Mouse (Mus musculus): Measurements from ENCODE around the gene Pex14. TPM values are rescaled to one million over a fixed set of nuclear protein-coding genes. Genes with fewer than 3 reads are reported as not detected.

Pex14 gene
- polyA plus RNA-seq, 1 experiment from 2014 or later = 46.8 TPM

DNA sequence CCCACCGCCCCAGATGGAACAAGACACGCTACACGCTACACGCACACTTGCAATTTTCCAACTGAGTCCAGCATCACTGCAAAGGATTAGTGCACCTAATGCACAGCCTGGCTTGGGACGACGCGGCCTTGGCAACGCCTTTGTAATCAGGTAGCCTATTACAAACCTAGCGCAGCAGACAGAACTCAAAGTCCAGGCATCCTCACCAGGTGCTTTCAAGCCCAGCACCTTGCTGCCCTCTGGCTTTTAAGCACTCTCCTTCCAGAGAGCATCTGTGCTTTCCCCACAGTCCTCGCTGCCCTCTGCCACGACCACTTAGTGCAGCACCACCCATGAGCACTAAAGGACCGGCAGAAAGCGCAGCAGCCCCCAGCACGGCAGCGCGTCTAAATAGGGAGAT is 42.7 kb downstream of the Pex14 start:
- H3K4me3 ChIP-seq (ENCODE audit: low read depth, low read length) = no peak overlapping the region
- peaks cover 15% of the 10 kb centered on the region for H3K4me1 ChIP-seq (replicated peaks; ENCODE audit: control insufficient read depth, insufficient read depth, low read length)
- ATAC-seq (replicated peaks; ENCODE audit: low FRiP score) (0 out of 2 replicates have a peak, but pooled peaks have one; percentile 26), DNase-seq (ENCODE audit: low spot score) (no peak)
- H3K9ac ChIP-seq (ENCODE audit: low read depth, low read length) = no peak overlapping the region
- H3K27ac ChIP-seq (ENCODE audit: low read depth, low read length) = no peak overlapping the region
- H3K27me3 ChIP-seq (replicated peaks; ENCODE audit: control insufficient read depth, insufficient read depth, low read length) = no peaks in the 10 kb centered on the region
- H3K4me2 ChIP-seq = no peak overlapping the region
- 80% methylated on average over 16 of the region's 16 CpGs for WGBS
- no peaks in the 10 kb centered on the region for H3K9me3 ChIP-seq (ENCODE audit: control insufficient read depth, low read length)
- H3K36me3 ChIP-seq (ENCODE audit: control insufficient read depth, insufficient read depth, low read length) = no peaks in the 10 kb centered on the region

- H3K4me3 ChIP-seq (ENCODE audit: low read depth, low read length) = no peak overlapping the region
- no peak overlapping the region for H3K9ac ChIP-seq (ENCODE audit: low read depth, low read length)
- no peak overlapping the region for H3K27ac ChIP-seq (ENCODE audit: low read depth, low read length)
- 65% methylated on average over 6 of the region's 6 CpGs for WGBS
- no peaks in the 10 kb centered on the region for H3K27me3 ChIP-seq (replicated peaks; ENCODE audit: control insufficient read depth, insufficient read depth, low read length)
- no peak for DNase-seq (ENCODE audit: low spot score)
- no peak overlapping the region for H3K4me2 ChIP-seq
- peaks cover 11% of the 10 kb centered on the region for H3K4me1 ChIP-seq (replicated peaks; ENCODE audit: control insufficient read depth, insufficient read depth, low read length)
- no peaks in the 10 kb centered on the region for H3K9me3 ChIP-seq (ENCODE audit: control insufficient read depth, low read length)
- H3K36me3 ChIP-seq (ENCODE audit: control insufficient read depth, insufficient read depth, low read length) = no peaks in the 10 kb centered on the region
- ATAC-seq (replicated peaks; ENCODE audit: low FRiP score) = no peak
Observed at GRCm38 (mm10) chr4:149055847-149056246, 43.8 kb downstream of the Pex14 start.

DNA sequence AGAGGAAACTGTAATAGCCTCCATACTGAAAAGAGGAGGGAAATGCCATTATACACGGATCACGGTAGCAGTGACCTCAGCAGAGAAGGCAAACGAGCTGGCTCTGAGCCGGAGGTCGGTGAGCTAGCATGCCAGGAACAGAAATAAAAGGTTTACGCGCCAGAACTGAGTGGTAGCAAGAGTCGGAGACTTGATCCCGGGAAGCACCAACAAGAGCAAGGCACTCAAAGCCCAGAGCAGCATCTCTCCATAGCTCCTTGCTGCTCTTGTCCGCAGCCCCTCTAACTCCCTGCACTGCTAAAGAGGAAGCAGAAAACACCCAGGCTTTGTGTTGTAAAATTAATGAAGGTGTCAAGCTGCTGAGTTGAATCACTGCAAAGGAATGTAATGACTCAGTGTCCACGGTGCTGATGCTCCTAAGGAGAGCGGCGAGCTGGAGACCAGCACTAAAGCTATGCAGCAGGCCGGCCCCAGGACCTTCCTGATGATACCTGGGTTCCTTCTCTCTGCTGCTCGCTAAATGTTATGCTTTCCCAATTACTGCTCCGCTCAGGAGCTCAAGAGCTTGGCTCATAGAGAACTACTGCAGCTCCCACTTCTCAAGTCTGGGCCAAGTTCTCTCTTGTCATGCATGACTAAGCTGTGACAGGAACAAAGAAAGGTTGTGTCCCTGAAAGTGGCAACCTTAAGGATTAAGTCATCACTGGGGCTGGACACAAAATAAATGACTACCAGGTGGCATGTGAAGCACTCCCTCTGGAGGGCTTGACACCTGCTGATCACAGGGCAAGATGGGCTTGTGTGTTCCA is 50.1 kb downstream of the Pex14 start:
- Histone ChIP-seq H3K36me3 (ENCODE audit: control insufficient read depth, insufficient read depth, low read length) (no peaks in the 10 kb centered on the region), H3K27me3 (replicated peaks; ENCODE audit: control insufficient read depth, insufficient read depth, low read length) (no peaks in the 10 kb centered on the region), H3K4me1 (replicated peaks; ENCODE audit: control insufficient read depth, insufficient read depth, low read length) (peaks cover 30% of the 10 kb centered on the region), H3K9ac (ENCODE audit: low read depth, low read length) (no peak overlapping the region), H3K4me3 (ENCODE audit: low read depth, low read length) (no peak overlapping the region), H3K27ac (ENCODE audit: low read depth, low read length) (no peak overlapping the region), H3K4me2 (peak overlapping the region; percentile 30), H3K9me3 (ENCODE audit: control insufficient read depth, low read length) (no peaks in the 10 kb centered on the region)
- WGBS = 37% methylated on average over 16 of the region's 16 CpGs
- DNase-seq (ENCODE audit: low spot score) (no peak), ATAC-seq (replicated peaks; ENCODE audit: low FRiP score) (no peak)

DNA sequence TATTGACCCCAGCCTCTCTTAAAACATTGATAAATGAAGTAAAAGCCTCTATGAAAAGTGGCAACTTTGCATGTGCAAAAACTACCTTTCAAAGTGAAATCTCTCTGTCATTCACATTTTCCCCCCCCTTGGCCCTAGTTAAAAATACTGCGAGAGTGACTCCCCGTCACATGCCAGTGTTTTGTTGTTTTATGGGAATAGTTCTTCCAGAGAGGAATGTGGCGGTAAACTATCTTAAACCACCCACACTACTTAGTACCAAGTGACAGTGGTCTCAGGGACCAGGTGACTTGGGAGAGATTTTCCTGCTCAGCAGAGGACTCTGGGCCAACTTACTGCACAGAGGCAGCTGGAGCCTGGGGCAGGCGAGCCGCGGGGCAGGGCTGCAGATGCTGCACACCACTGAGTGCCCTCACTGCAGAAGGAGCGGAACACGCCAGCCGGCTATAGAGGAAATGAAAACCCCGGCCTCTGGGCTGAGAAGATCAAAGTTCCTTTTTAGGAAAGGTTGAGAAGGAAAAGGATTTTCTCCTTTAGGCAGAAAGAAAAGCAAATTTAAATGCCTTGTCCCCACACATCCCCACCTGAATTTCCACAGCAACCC is 50.9 kb downstream of the Pex14 start:
- H3K4me1 ChIP-seq (replicated peaks; ENCODE audit: control insufficient read depth, insufficient read depth, low read length) = peaks cover 30% of the 10 kb centered on the region
- no peak for DNase-seq (ENCODE audit: low spot score)
- H3K27ac ChIP-seq (ENCODE audit: low read depth, low read length) = no peak overlapping the region

DNA sequence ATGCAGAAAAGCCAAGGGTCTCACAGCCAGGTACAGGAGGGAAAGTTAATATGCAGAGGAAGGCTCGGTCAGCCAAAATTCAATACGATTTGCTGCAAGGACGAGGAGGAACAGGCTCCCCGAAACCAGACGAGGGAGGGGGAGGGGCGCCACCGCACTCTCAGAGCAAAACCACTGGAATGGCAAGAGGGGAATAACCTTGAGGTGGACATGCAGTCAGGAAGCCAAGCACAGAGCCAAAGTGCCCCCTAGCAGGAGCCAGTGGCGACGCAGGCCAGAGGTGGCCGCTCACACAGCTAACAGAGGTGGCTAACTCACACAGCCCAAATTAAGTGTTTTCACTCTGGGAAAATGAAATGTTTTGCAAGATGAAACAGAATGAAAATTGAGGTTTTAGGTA is 52.3 kb downstream of the Pex14 start:
- WGBS = 16% methylated on average over 10 of the region's 10 CpGs
- Histone ChIP-seq H3K36me3 (ENCODE audit: control insufficient read depth, insufficient read depth, low read length) (no peaks in the 10 kb centered on the region), H3K27me3 (replicated peaks; ENCODE audit: control insufficient read depth, insufficient read depth, low read length) (no peaks in the 10 kb centered on the region), H3K27ac (ENCODE audit: low read depth, low read length) (no peak overlapping the region), H3K9me3 (ENCODE audit: control insufficient read depth, low read length) (no peaks in the 10 kb centered on the region), H3K4me3 (ENCODE audit: low read depth, low read length) (no peak overlapping the region), H3K4me2 (no peak overlapping the region), H3K4me1 (replicated peaks; ENCODE audit: control insufficient read depth, insufficient read depth, low read length) (peaks cover 30% of the 10 kb centered on the region), H3K9ac (ENCODE audit: low read depth, low read length) (no peak overlapping the region)
- ATAC-seq (replicated peaks; ENCODE audit: low FRiP score) = no peak
- peak; percentile 54 for DNase-seq (ENCODE audit: low spot score)

More for the DNA sequence above, 50.9 kb downstream of the Pex14 start:
- Histone ChIP-seq H3K27me3 (replicated peaks; ENCODE audit: control insufficient read depth, insufficient read depth, low read length) (no peaks in the 10 kb centered on the region), H3K9me3 (ENCODE audit: control insufficient read depth, low read length) (no peaks in the 10 kb centered on the region), H3K4me2 (peak overlapping the region; percentile 8), H3K9ac (ENCODE audit: low read depth, low read length) (no peak overlapping the region), H3K4me3 (ENCODE audit: low read depth, low read length) (no peak overlapping the region), H3K36me3 (ENCODE audit: control insufficient read depth, insufficient read depth, low read length) (no peaks in the 10 kb centered on the region)
- 48% methylated on average over 10 of the region's 10 CpGs for WGBS
- no peak for ATAC-seq (replicated peaks; ENCODE audit: low FRiP score)

DNA sequence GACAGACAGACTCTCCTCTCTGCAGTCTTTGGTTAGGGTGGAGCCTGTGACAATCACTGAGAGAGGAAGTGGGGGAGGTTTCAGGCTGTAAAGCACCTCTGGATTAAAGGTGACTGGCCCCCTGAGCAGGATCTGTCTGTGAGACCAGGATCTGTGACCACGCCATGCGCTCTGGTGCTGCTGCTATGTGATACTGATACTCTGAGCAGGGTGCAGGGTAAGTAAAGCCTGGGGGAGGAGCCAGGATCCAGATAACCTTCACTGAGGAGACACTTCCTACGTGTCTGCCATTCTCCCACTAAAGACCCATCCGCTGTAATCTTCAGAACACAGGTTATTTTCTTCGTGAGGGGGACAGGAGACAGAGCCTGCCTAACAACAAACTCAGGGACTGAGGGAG is 53.8 kb downstream of the Pex14 start:
- Histone ChIP-seq H3K4me2 (no peak overlapping the region), H3K4me1 (replicated peaks; ENCODE audit: control insufficient read depth, insufficient read depth, low read length) (peaks cover 34% of the 10 kb centered on the region), H3K36me3 (ENCODE audit: control insufficient read depth, insufficient read depth, low read length) (no peaks in the 10 kb centered on the region), H3K4me3 (ENCODE audit: low read depth, low read length) (no peak overlapping the region), H3K27ac (ENCODE audit: low read depth, low read length) (no peak overlapping the region), H3K9me3 (ENCODE audit: control insufficient read depth, low read length) (no peaks in the 10 kb centered on the region), H3K27me3 (replicated peaks; ENCODE audit: control insufficient read depth, insufficient read depth, low read length) (no peaks in the 10 kb centered on the region), H3K9ac (ENCODE audit: low read depth, low read length) (no peak overlapping the region)
- 18% methylated on average over 5 of the region's 5 CpGs for WGBS
- DNase-seq (ENCODE audit: low spot score) = no peak
- peak; percentile 88 for ATAC-seq (replicated peaks; ENCODE audit: low FRiP score)

DNA sequence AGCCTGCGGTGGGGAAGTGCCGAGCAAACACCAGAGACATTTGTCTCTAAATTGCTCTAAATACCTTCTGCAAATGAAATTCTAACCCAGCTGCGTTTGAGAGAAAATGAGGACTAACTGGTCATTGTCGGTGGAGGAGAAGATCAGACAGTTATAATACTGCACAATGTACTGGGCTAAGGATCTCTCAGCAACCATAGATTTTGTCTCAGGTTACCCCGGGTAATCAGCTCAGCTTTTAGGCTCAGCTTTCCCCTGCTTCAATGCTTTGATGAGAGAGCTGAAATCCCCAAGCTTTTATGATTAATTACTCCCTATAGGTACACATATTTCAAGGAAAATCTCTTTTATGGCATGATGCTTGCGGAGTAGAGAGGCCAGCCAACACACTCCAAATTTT is 59.4 kb downstream of the Pex14 start:
- WGBS = 78% methylated on average over 6 of the region's 6 CpGs
- Histone ChIP-seq H3K4me3 (ENCODE audit: low read depth, low read length) (no peak overlapping the region), H3K9me3 (ENCODE audit: control insufficient read depth, low read length) (no peaks in the 10 kb centered on the region), H3K27ac (ENCODE audit: low read depth, low read length) (no peak overlapping the region), H3K9ac (ENCODE audit: low read depth, low read length) (no peak overlapping the region), H3K4me2 (no peak overlapping the region), H3K36me3 (ENCODE audit: control insufficient read depth, insufficient read depth, low read length) (no peaks in the 10 kb centered on the region; the same call in 1 of the 2 replicates), H3K4me1 (replicated peaks; ENCODE audit: control insufficient read depth, insufficient read depth, low read length) (peaks cover 4% of the 10 kb centered on the region; the same call in 1 of the 2 replicates), H3K27me3 (replicated peaks; ENCODE audit: control insufficient read depth, insufficient read depth, low read length) (no peaks in the 10 kb centered on the region)
- no peak for ATAC-seq (replicated peaks; ENCODE audit: low FRiP score)
- DNase-seq (ENCODE audit: low spot score) = no peak

DNA sequence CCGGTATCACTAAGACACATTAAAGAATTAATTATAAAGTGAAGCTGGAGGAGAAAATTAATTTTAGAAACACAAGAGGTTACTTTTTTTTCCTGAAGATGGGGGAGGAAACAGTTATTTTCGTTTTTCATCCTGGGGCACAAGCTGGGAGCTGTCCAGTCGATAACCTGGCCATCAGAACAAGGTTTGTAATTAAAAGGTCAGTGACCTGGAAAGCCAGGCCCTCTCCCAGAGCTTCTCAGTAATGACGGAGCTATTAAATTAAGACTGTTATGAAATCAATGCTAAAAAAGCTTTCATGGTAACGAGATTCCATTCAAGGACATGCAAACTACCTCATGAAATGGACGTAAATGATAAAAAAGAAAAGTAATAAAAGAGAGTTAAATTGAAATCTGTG is 62.0 kb downstream of the Pex14 start:
- Histone ChIP-seq H3K4me2 (no peak overlapping the region), H3K4me3 (ENCODE audit: low read depth, low read length) (no peak overlapping the region), H3K4me1 (replicated peaks; ENCODE audit: control insufficient read depth, insufficient read depth, low read length) (0 out of 2 replicates have a peak, but pooled peaks cover 3% of the 10 kb centered on the region), H3K9ac (ENCODE audit: low read depth, low read length) (no peak overlapping the region), H3K9me3 (ENCODE audit: control insufficient read depth, low read length) (no peaks in the 10 kb centered on the region), H3K27me3 (replicated peaks; ENCODE audit: control insufficient read depth, insufficient read depth, low read length) (no peaks in the 10 kb centered on the region), H3K36me3 (ENCODE audit: control insufficient read depth, insufficient read depth, low read length) (no peaks in the 10 kb centered on the region; the same call in 1 of the 2 replicates), H3K27ac (ENCODE audit: low read depth, low read length) (no peak overlapping the region)
- WGBS = 65% methylated on average over 6 of the region's 6 CpGs
- DNase-seq (ENCODE audit: low spot score) (no peak), ATAC-seq (replicated peaks; ENCODE audit: low FRiP score) (no peak)

- Histone ChIP-seq H3K27ac (ENCODE audit: low read depth, low read length) (no peak overlapping the region), H3K4me3 (ENCODE audit: low read depth, low read length) (no peak overlapping the region), H3K9me3 (ENCODE audit: control insufficient read depth, low read length) (no peaks in the 10 kb centered on the region), H3K9ac (ENCODE audit: low read depth, low read length) (no peak overlapping the region), H3K27me3 (replicated peaks; ENCODE audit: control insufficient read depth, insufficient read depth, low read length) (no peaks in the 10 kb centered on the region), H3K4me1 (replicated peaks; ENCODE audit: control insufficient read depth, insufficient read depth, low read length) (0 out of 2 replicates have a peak, but pooled peaks cover 3% of the 10 kb centered on the region), H3K4me2 (no peak overlapping the region), H3K36me3 (ENCODE audit: control insufficient read depth, insufficient read depth, low read length) (no peaks in the 10 kb centered on the region; the same call in 1 of the 2 replicates)
- 61% methylated on average over 9 of the region's 9 CpGs for WGBS
- ATAC-seq (replicated peaks; ENCODE audit: low FRiP score) (no peak), DNase-seq (ENCODE audit: low spot score) (no peak)
Observed at GRCm38 (mm10) chr4:149036592-149036991, 63.1 kb downstream of the Pex14 start.
